Mouse (Mus musculus) c-Kit-positive CD71-positive TER-119-positive erythroid progenitor cells, embryonic 14.5 days (primary cell): Measurements from ENCODE around the gene Tmem238l.

Experiments used
- DNase-seq: peaks from one replicate; pipeline ENCODE4 v3.0.0-alpha.2; 2013; ENCODE audit warnings: low spot score

Tmem238l gene

DNA sequence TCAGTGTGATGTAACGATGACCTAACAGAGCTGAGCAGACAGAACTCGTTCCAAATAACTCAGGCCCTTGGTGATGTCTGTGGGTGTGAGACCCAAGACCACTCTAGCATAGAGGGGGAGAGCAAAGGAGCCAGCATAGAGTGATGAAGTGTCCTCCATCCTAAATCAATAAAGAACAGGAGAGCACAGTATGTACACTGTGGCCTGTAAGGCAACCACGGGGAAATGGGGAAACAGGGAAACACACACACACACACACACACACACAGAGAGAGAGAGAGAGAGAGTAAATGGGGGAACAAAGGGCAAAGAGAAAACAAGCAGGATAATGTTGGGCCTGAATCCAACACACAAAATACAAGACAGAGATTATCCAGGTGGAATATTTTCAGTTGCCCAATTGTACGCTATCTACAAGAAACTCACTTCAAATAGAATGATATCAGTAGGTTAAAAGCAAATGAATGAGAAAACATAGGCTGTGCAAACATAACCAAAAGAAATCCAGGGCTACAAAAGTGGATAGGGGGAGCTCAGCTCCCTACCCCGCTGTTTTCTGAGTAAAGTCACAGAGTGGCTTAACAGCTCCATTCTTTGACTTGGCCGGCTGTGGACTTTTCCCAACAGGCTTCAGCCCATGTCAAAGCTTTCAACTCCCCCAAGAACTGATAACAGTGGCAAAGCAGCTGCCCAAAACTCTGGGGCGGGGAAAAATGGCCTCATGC lies 19.3 kb downstream of the Tmem238l start:
- no peak for DNase-seq

DNA sequence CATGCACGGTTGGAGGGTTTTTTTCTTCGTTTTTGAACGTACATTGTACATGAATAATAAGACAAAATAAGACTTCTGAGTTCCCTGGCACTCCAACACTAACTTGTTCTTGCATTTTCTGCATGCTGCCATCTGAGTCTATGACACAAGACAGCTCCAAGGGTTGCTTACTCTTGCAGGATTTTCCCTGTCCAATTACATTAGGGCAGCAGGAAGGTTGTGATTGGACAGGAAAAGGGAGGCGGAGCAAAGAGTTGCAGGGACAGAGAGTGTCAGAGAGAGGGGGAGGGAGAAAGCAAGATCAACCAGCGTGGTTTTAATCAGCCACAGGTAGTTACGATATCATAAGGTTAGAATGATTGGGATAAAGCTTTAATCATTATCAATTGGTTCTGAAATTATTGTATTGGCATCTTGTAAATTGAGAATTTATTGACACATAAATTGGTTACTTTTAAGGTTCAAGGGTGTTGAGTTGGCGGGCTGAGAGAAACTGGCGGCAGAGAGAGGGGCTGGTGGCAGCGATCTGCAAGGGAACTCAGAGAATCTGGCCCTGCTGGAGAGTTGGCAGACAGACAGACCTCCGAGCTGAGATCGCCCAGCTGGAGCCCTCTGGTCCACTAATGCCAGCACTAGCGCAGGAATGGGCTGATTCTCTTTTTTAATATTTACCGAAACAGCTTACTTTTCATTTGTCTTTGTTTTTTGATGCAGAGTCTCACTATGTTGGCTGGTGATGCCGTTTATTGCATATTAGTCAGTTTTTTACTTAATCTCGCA lies 25.1 kb downstream of the Tmem238l start:
- DNase-seq, result no peak

DNA sequence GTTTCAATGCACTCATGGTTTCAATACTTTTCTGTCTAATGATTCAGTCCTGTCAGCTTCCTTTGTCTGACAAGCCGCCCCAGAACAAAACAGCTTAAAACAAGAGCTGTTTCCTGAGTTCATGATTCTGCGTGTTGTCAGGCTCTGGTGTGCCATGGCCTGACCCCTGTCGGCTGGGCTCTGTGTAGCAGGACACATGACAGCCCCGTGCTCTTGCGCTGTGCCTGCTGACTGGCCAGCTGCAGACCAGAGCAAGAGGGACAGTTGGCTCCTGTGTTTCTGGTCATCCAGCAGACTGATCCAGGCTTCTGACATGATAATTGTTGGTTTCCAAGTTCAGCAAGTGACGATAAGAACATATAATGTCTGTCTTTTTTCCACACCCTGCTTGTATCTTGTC lies 26.4 kb downstream of the Tmem238l start:
- DNase-seq, result no peak

DNA sequence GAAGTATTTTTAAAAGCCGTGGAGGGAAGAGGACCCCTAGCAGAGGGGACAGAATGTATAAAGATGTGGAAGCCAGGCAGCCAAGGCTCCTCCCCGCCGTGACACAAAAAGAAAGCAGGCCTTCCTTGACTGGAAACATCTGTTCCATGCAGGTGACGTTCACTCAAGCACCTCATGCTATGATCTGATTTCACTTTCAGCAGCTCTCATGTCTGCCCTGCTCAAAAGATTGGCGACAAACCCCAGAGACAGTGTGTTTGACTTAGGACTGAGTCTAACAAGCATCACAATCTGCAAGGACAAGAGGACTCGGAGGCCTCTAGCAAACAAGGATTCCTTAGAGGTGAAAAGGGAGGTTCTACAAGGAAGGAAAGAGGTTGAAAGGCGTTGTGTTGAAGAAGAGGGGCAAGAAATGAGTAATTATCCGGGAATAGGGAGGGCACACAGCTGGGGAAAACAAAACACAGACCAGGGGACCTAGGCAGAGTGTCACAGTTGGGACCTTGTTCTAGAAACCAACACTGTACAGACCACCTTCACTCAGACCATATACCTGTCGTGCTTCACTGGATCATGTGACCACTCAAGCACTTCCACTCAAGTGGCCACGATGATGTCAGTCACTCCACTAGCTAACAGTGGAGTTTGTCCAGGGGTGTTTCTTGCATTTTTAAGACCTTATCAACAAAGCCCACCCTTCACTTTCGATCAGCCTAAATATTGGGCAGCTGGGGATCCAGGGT lies 27.2 kb downstream of the Tmem238l start:
- DNase-seq, result no peak

DNA sequence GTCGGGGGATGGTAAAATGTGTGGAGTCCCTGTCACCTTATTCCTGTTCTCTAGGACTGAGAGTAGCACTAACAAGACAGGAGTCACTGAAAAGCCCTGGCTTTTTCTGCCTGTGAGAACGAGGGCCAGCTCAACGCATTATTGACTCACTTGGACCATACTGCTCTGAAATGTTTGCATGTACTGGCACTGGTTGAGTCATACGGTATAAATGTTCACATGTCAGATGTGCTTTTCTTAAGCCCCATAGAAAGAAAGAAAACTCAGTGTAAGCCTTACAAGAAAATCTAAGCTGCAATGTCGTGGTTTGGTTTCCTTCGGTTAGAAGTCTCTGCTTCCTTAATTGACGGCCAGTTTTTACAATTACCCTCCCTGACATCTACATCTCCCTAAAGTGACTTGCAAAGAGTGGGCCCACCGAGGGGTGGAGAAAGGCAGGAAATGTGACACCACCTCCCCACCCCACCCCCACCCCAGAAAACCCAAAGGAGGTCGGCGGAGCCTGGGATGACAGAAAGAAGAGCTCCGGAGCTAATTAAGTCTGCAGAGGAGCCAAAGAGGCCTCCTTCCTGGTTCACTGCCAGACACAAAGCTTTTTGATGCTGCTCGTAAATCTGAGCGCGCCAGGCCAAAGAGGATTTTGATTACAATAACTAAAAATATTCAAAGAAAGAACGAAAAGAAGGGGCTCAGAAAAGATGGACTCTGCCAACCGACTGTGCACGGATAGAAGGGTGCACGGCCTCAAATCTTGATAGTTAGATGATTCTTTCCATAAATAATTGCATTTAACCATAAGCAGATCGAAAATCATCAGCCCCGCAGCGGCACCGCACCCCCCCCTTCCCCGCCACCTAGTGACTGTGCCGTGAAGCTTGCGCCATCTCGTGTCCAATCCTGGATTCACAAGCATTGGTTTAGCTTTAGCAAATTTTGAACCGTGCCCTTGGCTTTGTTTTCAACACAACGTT lies 28.0 kb downstream of the Tmem238l start:
- DNase-seq, result peak; percentile 45

DNA sequence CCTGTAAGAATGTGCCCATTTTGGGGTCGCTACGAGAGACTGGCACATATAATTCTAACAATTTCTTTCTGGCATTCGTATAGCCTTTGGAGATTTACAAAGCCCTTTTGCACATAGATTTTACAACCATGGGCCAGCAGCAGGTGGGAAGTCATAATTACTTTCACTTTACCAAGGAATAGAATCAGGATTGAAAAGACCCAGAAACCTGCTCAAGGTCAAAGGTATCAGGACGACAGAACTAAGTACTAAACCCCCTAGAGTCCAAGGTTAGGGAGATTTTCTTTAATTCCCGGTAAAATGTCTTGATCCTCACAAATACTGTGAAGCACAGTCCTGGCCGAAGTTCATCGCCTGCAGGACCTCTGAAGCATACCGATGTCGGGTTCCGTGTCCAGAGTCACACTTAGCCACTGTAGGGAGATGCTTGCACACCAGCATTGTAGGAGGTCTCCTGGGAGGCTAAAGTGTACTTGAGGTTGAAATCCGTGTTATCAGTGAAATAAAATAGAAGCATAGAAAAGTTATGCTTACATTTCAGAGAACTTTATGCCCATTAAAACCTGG lies 28.8 kb downstream of the Tmem238l start:
- no peak for DNase-seq

DNA sequence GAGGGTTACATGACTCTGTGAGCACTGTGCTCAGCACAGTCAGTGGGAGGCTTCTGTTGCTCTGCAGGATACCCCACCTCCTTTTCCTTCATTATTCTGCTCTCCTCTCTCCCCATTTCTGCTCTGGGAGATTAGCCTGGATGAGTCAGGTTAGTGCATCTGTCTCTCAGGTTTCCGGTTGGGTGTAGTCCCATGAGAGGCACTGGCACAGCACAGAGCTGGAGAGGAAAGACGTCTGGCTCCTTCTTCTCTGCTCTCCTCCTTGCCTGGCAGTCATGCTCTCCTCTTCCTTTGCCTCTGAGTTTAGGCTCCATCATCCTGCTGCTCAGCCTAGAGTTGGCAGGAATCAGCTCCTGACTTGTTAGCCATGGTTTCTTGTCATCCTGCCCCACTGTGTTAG lies 35.7 kb downstream of the Tmem238l start:
- no peak for DNase-seq

DNA sequence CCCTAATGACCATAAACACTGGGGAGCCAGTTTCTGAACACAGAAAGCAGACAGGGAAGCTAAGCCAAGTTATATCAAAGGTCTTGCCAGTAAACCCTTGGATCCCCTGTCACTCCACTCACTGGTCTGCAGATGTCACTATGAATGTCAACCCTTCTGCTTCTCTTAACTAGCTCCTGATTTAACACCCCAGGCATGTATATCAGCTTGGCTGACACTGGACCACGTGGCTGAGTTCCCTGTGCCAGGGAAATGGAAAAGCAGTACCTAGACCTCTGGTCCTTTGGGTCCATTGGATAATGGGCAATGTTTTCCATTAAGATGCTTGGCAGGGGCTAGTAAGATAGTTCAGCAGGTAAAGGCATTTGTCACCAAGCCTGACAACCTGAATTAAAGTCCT lies 37.2 kb downstream of the Tmem238l start:
- no peak for DNase-seq

DNA sequence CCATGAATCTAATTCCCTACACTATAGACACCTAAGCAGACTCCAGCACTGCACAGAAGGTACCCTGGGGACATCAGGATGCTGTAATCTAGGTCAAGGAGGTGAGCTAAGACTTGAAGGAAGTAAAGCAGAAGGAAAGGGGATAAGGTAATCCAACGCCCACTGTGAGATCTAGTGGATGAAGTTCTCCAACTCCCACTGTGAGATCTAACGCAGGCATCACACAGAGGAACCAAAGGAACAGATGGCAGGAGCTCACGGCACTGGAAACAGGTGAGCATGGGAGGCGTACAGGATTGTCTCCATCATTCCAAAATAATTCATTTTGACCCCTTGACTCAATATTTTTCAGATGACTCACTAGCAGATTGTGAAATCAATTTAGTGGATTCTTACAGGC lies 40.0 kb downstream of the Tmem238l start:
- DNase-seq, result no peak

DNA sequence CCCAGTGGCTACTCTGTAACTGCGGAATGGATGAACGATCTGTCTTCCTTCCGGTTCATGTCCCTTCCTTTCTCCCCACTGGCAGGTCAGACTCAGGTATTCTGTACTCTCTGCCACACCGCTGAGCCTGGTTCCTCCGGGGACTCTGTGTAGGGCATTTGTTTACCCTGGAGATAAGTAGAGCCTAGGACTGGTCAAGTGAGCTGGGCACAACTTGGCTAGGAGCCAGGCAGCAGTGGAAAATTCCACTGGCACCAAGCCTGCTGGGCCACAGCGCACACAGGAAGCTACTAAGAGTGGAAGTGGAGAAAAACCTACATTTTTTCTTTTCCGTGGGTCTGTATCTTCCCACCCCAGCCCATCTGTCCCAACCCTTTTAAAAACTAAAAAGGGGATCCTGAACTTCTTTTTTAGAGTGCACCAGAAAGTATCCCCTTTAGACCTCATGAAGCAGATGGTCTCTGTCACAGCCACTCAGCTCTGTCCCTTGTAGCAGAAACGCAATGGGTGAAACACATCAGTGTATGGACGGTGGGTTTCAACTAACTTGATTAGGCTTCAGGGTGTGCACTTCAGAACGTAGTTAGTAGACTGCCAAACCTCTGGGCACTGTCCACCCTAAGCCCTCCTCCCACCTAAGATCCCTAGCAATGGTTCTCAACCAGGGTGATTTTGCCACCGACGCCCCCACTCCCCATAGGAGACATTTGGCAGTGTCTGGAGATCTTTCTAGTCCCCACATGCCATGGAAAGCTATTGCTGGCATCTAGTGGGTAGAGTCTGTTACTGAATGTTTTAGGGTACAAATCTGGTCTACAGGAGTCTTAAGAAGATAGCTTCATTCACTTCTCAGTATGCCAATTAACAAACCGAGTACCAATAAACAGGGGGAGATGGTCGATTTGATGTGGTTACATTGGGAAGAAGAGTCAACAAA lies 42.3 kb downstream of the Tmem238l start:
- no peak for DNase-seq

DNA sequence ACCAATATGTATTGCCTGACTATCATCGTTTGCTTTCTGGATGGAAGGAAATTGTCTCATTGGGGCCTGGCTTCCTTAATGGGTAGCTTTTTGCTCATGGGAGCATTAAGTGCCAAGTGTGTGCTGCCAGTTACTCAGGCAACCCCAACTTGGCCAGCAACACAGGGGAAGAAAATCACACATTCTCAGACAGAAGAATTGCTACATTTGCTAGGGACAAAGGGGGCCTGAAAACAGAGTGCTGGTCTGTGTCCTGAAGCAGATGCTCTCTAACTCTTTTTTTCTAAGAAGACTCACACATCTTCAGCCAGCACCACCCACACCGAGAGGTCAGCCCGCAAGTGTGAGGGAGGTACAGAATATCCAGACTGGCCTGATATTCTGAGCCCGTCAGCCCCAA lies 44.2 kb downstream of the Tmem238l start:
- DNase-seq, result no peak

DNA sequence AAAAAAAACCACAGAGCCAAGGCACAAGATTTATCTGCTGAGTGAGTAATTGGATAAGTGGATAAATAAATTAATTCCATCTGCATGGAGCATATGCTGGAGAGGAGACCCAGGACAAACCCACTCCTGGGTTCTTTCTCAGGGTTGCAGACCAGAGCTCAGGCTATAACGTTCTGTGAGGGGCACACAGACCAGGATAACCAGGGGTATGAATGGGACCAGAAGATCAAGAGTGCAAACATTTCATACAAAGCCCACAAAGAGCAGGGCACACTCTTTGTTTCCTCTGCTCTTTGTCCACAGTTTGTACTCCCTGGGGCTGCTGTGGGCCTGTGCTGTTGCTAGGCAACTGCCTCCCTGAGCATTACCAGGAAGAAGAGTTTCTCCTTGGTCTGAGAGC lies 45.3 kb downstream of the Tmem238l start:
- DNase-seq, result no peak

DNA sequence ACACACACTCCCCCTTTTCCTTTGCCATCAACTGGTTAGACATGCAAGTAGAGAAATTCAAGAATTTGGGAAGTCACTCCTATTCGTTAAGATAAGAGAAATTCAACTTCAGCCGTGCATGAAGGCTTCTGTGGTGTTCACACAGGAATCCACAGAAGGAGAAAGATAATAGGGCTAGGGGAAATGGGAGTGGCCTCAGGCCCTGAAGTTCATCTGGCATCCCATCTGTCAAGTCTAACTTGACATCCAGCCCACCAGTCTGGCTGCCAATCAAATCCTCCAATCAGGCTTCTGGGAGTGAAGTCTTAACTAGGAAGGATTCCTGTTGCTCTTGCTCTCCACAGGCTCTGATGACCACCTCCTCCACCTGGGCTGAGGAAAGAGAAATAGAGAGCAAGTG lies 46.5 kb downstream of the Tmem238l start:
- DNase-seq, result no peak

DNA sequence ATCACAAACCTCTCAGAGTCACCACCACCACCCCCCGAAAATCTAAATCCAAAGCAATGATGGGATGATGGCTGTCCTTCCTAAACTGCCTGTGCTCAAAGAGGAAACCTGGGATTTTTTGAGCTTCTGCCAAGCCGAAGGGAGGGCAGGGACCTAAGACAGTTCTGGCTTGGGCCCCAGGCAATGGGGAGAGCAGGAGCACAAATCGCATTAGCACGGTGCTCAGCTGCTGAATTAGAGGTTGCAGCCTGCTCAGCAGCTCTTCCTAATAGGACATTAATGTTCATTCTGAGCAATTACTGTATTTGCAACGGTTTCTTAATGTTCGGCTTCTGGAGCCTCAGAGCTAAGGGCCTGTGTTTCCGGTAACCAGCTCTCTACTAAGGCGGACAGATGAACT lies 51.5 kb downstream of the Tmem238l start:
- DNase-seq, result no peak

DNA sequence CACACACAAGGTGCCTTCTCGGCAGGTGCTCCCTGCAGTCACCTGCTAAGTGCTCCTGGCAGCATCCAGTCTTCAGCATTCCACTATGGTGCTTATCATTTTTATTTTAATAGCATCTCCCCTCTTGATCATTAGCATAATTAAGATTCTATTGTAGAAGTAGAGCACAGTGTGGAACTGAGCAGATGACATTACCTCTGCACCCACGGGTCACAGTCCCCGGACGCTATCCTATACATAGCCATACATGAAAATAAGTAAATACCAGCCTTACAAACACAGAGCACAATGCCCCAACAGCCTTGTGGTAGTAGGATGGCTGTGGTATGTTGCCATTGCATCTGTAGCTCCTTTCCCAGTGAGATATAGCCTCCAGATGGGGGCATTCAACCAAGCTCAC lies 52.1 kb downstream of the Tmem238l start:
- DNase-seq, result no peak

DNA sequence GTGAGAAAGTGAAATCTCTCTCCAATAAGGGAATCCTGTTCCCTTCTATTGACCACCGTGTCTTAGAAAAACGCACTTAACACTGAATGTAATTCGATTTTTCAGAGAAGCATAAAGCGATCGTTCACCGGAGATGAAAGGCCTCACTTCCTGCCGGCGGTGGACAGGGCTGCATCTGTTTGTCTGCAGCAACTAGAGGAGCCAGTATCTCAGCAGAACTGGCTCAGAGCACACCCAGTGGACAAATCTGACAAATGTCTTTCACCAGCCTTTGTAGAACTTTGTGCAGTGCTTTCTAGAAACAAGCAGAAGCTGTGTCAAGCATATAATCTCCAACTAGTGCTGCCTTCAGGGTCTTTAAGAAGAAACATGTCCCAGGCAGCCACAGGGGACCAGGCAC lies 54.0 kb downstream of the Tmem238l start:
- DNase-seq, result no peak

DNA sequence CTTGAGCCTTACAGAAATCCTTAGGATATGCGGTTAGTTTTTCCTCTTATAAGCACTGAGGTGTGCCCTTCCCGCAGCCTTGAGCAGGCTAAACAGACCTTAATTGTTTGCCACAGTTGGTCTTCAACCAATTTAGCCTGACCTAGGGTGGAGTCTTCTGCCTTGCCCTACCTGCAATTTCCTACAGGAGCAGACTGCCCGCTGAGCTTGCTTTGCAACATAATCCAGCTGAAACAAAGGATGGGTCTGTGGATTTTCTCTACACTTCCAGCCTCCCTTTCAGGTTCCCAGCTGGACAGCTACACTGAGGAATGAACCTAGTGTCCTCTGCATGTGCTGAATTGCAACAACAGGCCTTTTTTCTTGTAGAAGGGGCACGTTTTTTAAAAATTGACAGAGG lies 55.2 kb downstream of the Tmem238l start:
- no peak for DNase-seq
